In the genomic region with DNA sequence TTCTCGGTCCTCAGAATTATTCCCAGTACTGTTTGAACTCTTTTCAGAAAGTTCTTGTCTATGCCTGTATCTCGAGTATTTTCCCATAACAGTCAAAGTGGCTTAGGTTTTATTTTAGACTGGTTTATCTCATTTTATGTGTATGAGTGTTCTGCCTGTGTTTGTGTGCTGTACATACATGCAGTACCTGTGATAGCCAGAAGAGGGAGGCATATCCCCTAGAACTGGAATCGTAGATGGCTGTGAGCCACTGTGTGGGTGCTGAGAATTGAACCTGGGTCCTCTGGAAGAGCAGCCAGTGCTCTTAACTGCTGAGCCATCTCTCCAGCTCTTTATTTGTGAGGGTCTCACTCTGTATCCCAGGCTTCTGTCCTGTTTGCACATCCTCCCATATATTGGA, we compare ENCODE assay signal across 24 mouse cellular contexts. TPM values are rescaled to one million over a fixed set of nuclear protein-coding genes. Genes with fewer than 3 reads are reported as not detected.
DNase-seq lines count a peak whose midpoint lies in the region; ATAC-seq and TF ChIP-seq lines count a peak whose summit lies in the region.
"Had no signal": no experiment of that assay in that cellular context is flagged by ENCODE, and none has a peak within 500 bp of the region (broad histone marks: within the 10 kb centered on the region; RNA-seq: fewer than 3 reads in every experiment).

No protein-coding gene starts in this region.

- no peaks in the 10 kb centered on the region for H3K36me3 ChIP-seq in hindbrain, postnatal 0 days (ENCODE audit: insufficient read depth, low read length)
- no peaks in the 10 kb centered on the region for H3K36me3 ChIP-seq in hindbrain, embryonic 16.5 days (ENCODE audit: control insufficient read depth, insufficient read depth, low read length)
- H3K36me3 ChIP-seq in E14TG2a.4 (ENCODE audit: insufficient read depth, low read length): no peaks in the 10 kb centered on the region
- H3K36me3 ChIP-seq: embryonic facial prominence, embryonic 12.5 days; forebrain, embryonic 10.5 days; hindbrain, embryonic 13.5 days; limb, embryonic 15.5 days; midbrain, embryonic 15.5 days; neural tube, embryonic 12.5 days had no signal

- no peaks in the 10 kb centered on the region for H3K4me1 ChIP-seq in hindbrain, postnatal 0 days (ENCODE audit: insufficient read depth, low read length)
- no peaks in the 10 kb centered on the region for H3K4me1 ChIP-seq in hindbrain, embryonic 16.5 days (ENCODE audit: control insufficient read depth, insufficient read depth, low read depth, low read length)
- no peaks in the 10 kb centered on the region for H3K4me1 ChIP-seq in lung, adult 2 months (ENCODE audit: control insufficient read depth, insufficient read depth, low read length)
- H3K4me1 ChIP-seq in E14TG2a.4 (replicated peaks; ENCODE audit: low read depth, low read length): peaks cover 25% of the 10 kb centered on the region
- H3K4me1 ChIP-seq: embryonic facial prominence, embryonic 12.5 days; hindbrain, embryonic 13.5 days; midbrain, embryonic 15.5 days; neural tube, embryonic 12.5 days had no signal

- H3K9ac ChIP-seq in hindbrain, postnatal 0 days (replicated peaks; ENCODE audit: low read length): no peak overlapping the region
- H3K9ac ChIP-seq in hindbrain, embryonic 16.5 days (ENCODE audit: low read depth, low read length): no peak overlapping the region
- H3K9ac ChIP-seq: embryonic facial prominence, embryonic 12.5 days; hindbrain, embryonic 13.5 days; limb, embryonic 15.5 days; midbrain, embryonic 15.5 days; neural tube, embryonic 12.5 days had no signal

- no peak for DNase-seq in hindbrain, postnatal 0 days (ENCODE audit: low spot score)
- DNase-seq in lung, adult 2 months: no peak
- DNase-seq in lung, postnatal 25 days (ENCODE audit: low spot score): no peak
- peak; percentile 69 for DNase-seq in R1 (ENCODE audit: low read depth, low spot score)
- no peak for DNase-seq in natural killer cell, adult 2 months (ENCODE audit: low spot score in 2 of 2)
- DNase-seq in gastrocnemius, postnatal 4 days (ENCODE audit: low spot score in 2 of 2): no peak
- DNase-seq: adrenal gland, postnatal 10 days; cerebellum, adult 2 months had no signal

- WGBS in hindbrain, postnatal 0 days: 82% methylated on average over 3 of the region's 3 CpGs
- 90% methylated on average over 3 of the region's 3 CpGs for WGBS in hindbrain, embryonic 16.5 days
- 85% methylated on average over 3 of the region's 3 CpGs for WGBS in lung, adult 2 months

- H3K4me2 ChIP-seq in hindbrain, postnatal 0 days (ENCODE audit: low read depth, low read length): no peak overlapping the region
- H3K4me2 ChIP-seq in hindbrain, embryonic 16.5 days (ENCODE audit: low read length): no peak overlapping the region
- H3K4me2 ChIP-seq: embryonic facial prominence, embryonic 12.5 days; hindbrain, embryonic 13.5 days; limb, embryonic 15.5 days; midbrain, embryonic 15.5 days; neural tube, embryonic 12.5 days had no signal

- H3K9me3 ChIP-seq in hindbrain, postnatal 0 days (ENCODE audit: low read length): no peaks in the 10 kb centered on the region
- H3K9me3 ChIP-seq in hindbrain, embryonic 16.5 days (ENCODE audit: control insufficient read depth, low read length): no peaks in the 10 kb centered on the region
- peaks cover 9% of the 10 kb centered on the region for H3K9me3 ChIP-seq in E14TG2a.4 (ENCODE audit: low read length)
- H3K9me3 ChIP-seq: embryonic facial prominence, embryonic 12.5 days; hindbrain, embryonic 13.5 days; limb, embryonic 15.5 days; midbrain, embryonic 15.5 days; neural tube, embryonic 12.5 days had no signal

- no peak for TF ChIP-seq POLR2A in lung, adult 2 months (IDR thresholded peaks at IDR 0.05; ENCODE audit: borderline replicate concordance, extremely low read depth, low read depth, low read length)

- ATAC-seq in hindbrain, postnatal 0 days: no peak
- no peak for ATAC-seq in hindbrain, embryonic 16.5 days
- ATAC-seq: midbrain, embryonic 15.5 days had no signal

- H3K27ac ChIP-seq in hindbrain, postnatal 0 days: no peak overlapping the region
- no peak overlapping the region for H3K27ac ChIP-seq in hindbrain, embryonic 16.5 days (ENCODE audit: low read depth, low read length)
- H3K27ac ChIP-seq: embryonic facial prominence, embryonic 12.5 days; forebrain, embryonic 10.5 days; hindbrain, embryonic 13.5 days; limb, embryonic 15.5 days; macrophage; midbrain, embryonic 15.5 days; neural tube, embryonic 12.5 days had no signal

- H3K27me3 ChIP-seq in hindbrain, postnatal 0 days (ENCODE audit: insufficient read depth, low read length): no peaks in the 10 kb centered on the region
- H3K27me3 ChIP-seq in hindbrain, embryonic 16.5 days (replicated peaks; ENCODE audit: control insufficient read depth, insufficient read depth, low read length): no peaks in the 10 kb centered on the region
- peaks cover 23% of the 10 kb centered on the region for H3K27me3 ChIP-seq in E14TG2a.4 (ENCODE audit: insufficient read depth, low read length)
- H3K27me3 ChIP-seq: limb, embryonic 15.5 days; midbrain, embryonic 15.5 days had no signal

- H3K4me3 ChIP-seq in hindbrain, postnatal 0 days (ENCODE audit: low read length): no peak overlapping the region
- no peak overlapping the region for H3K4me3 ChIP-seq in hindbrain, embryonic 16.5 days (ENCODE audit: low read length)
- H3K4me3 ChIP-seq in lung, adult 2 months (replicated peaks; ENCODE audit: extremely low read depth, low read depth, low read length): no peak overlapping the region
- no peak overlapping the region for H3K4me3 ChIP-seq in E14TG2a.4 (replicated peaks; ENCODE audit: low read length)
- H3K4me3 ChIP-seq: embryonic facial prominence, embryonic 12.5 days; forebrain, embryonic 10.5 days; hindbrain, embryonic 13.5 days; limb, embryonic 15.5 days; midbrain, embryonic 15.5 days; neural tube, embryonic 12.5 days had no signal

- TF ChIP-seq CTCF in hindbrain, postnatal 0 days (IDR thresholded peaks at IDR 0.05; ENCODE audit: low read depth): peak; percentile 33; the same call in 1 of the 2 replicates
- 0 out of 2 replicates have a peak, but pooled peaks have one; percentile 3 for TF ChIP-seq CTCF in lung, adult 2 months (IDR thresholded peaks at IDR 0.05; ENCODE audit: insufficient read depth, low read length)
- TF ChIP-seq CTCF in E14TG2a.4 (conservative IDR thresholded peaks at IDR 0.05; ENCODE audit: low read length): peak; percentile 83

RNA-seq across cellular contexts. Expression of a gene that starts 10.6 kb away (rescaled TPM):
- total RNA-seq in hindbrain, postnatal 0 days (2014; rRNA removed): 0.11 and 0.73 TPM in 2 replicates
- not detected in 2 replicates for polyA plus RNA-seq in hindbrain, postnatal 0 days (2015; fragmentation: Nextera tagmentation; extraction: Ambion mirVana)
- polyA plus RNA-seq in hindbrain, embryonic 16.5 days (2015; fragmentation: Nextera tagmentation; extraction: Ambion mirVana): not detected in 2 replicates
- polyA plus RNA-seq in lung, adult 2 months (2012; rRNA removed): 3.6 and 5.9 TPM in 2 replicates
- total RNA-seq in gastrocnemius, postnatal 4 days (2021): 1 to 10 TPM in 1 of 2 experiments, under 1 TPM in 1; 0.98 to 1.6 TPM
- polyA plus RNA-seq: forebrain, embryonic 10.5 days; hindbrain, embryonic 13.5 days; midbrain, embryonic 15.5 days; neural tube, embryonic 12.5 days had no signal

RNA-seq across cellular contexts. Expression of a gene that starts 15.2 kb away (rescaled TPM):
- total RNA-seq in hindbrain, postnatal 0 days (2014; rRNA removed): 1.3 and 1.4 TPM in 2 replicates
- polyA plus RNA-seq in hindbrain, postnatal 0 days (2015; fragmentation: Nextera tagmentation; extraction: Ambion mirVana): 1.2 and 1.3 TPM in 2 replicates
- 0.76 and 0.78 TPM in 2 replicates for polyA plus RNA-seq in hindbrain, embryonic 16.5 days (2015; fragmentation: Nextera tagmentation; extraction: Ambion mirVana)
- polyA plus RNA-seq in lung, adult 2 months (2012; rRNA removed): 0.07 and 63.0 TPM in 2 replicates
- total RNA-seq in gastrocnemius, postnatal 4 days (2021): not detected
- total RNA-seq: common myeloid progenitor, adult 5-6 weeks had no signal
- polyA plus RNA-seq: hindbrain, embryonic 13.5 days; macrophage had no signal

RNA-seq across cellular contexts. Expression of a gene that starts 33.8 kb away (rescaled TPM):
- 1.0 and 1.2 TPM in 2 replicates for total RNA-seq in hindbrain, postnatal 0 days (2014; rRNA removed)
- 20.3 and 21.0 TPM in 2 replicates for polyA plus RNA-seq in hindbrain, postnatal 0 days (2015; fragmentation: Nextera tagmentation; extraction: Ambion mirVana)
- 17.1 and 17.7 TPM in 2 replicates for polyA plus RNA-seq in hindbrain, embryonic 16.5 days (2015; fragmentation: Nextera tagmentation; extraction: Ambion mirVana)
- 0.16 and 0.27 TPM in 2 replicates for polyA plus RNA-seq in lung, adult 2 months (2012; rRNA removed)
- 1 to 10 TPM; 1.5 to 1.9 TPM for total RNA-seq in gastrocnemius, postnatal 4 days (2021)
- total RNA-seq: common myeloid progenitor, adult 5-6 weeks had no signal

RNA-seq across cellular contexts. Expression of a gene that starts 33.9 kb away (rescaled TPM):
- total RNA-seq in hindbrain, postnatal 0 days (2014; rRNA removed): 36.3 and 43.8 TPM in 2 replicates
- 24.4 and 25.3 TPM in 2 replicates for polyA plus RNA-seq in hindbrain, postnatal 0 days (2015; fragmentation: Nextera tagmentation; extraction: Ambion mirVana)
- polyA plus RNA-seq in hindbrain, embryonic 16.5 days (2015; fragmentation: Nextera tagmentation; extraction: Ambion mirVana): 29.1 and 30.9 TPM in 2 replicates
- 20.2 and 24.5 TPM in 2 replicates for polyA plus RNA-seq in lung, adult 2 months (2012; rRNA removed)
- total RNA-seq in gastrocnemius, postnatal 4 days (2021): 1 to 10 TPM; 8.0 to 9.1 TPM

RNA-seq across cellular contexts. Expression of a gene that starts 55.3 kb away (rescaled TPM):
- not detected in 2 replicates for total RNA-seq in hindbrain, postnatal 0 days (2014; rRNA removed)
- not detected in 2 replicates for polyA plus RNA-seq in hindbrain, postnatal 0 days (2015; fragmentation: Nextera tagmentation; extraction: Ambion mirVana)
- not detected in 2 replicates for polyA plus RNA-seq in hindbrain, embryonic 16.5 days (2015; fragmentation: Nextera tagmentation; extraction: Ambion mirVana)
- polyA plus RNA-seq in lung, adult 2 months (2012; rRNA removed): 0.18 TPM in 1 of 2 replicates, not detected in the other
- total RNA-seq in gastrocnemius, postnatal 4 days (2021): not detected
- total RNA-seq: adrenal gland, postnatal 10 days; common myeloid progenitor, adult 5-6 weeks; layer of hippocampus, adult 8-10 months; left cerebral cortex, adult 8-10 months had no signal
- polyA plus RNA-seq: cerebellum, adult 2 months; embryonic facial prominence, embryonic 12.5 days; forebrain, embryonic 10.5 days; gonadal fat pad, adult 2 months; heart, embryonic 16.5 days; hindbrain, embryonic 13.5 days; kidney, embryonic 14.5 days; limb, embryonic 15.5 days; macrophage; midbrain, embryonic 15.5 days; neural tube, embryonic 12.5 days; thymus, postnatal 0 days had no signal

Comparison
In these comparisons a context has a peak if more than half of its experiments do, and no peak if none do; other contexts are left out.
1. CTCF ChIP-seq: peak in every context shown above with its lines; median percentile 83 in E14TG2a.4; 33 in hindbrain, postnatal 0 days; 3 in lung, adult 2 months.
2. RNA of a gene that starts 33.8 kb away (polyA plus RNA-seq): 20.3 to 21.0 TPM in hindbrain, postnatal 0 days and 17.1 to 17.7 TPM in hindbrain, embryonic 16.5 days; 0.16 to 0.27 TPM in lung, adult 2 months; every median in the first group is over 10 times any median in the second.